Mouse (Mus musculus): Measurements from ENCODE around the gene Ptprg.

GRCm38 (mm10) chr14:11678201-11678600 is 124.9 kb downstream of the Ptprg start:
- no peak for TF ChIP-seq CTCF (IDR thresholded peaks at IDR 0.05)
- TF ChIP-seq POLR2A (IDR thresholded peaks at IDR 0.05; ENCODE audit: insufficient read depth, low read depth, low read length) = no peak
